9 mouse cellular contexts compared by ENCODE assay signal in the genomic region with DNA sequence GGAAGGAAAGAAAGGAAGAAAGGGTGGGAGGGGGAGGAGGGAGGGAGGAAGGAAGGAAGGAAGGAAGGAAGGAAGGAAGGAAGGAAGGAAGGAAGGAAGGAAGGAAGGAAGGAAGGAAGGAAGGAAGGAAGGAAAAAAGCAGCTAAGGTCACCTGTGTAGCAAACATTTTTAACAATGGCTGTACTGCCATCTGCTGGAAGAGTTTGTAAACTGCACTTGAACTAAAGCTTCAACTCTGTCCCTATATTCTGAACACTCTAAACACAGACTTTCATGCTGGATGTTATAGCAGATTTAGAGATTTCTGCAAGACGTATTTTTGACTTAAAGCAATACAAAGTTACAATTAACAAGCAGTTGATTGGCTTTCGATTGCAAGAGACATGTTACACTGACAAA.
DNase-seq lines count a peak whose midpoint lies in the region; ATAC-seq and TF ChIP-seq lines count a peak whose summit lies in the region.
"Had no signal": no experiment of that assay in that cellular context is flagged by ENCODE, and none has a peak within 500 bp of the region (broad histone marks: within the 10 kb centered on the region; RNA-seq: fewer than 3 reads in every experiment).

No protein-coding gene starts in this region.

- no peak overlapping the region for H3K9ac ChIP-seq in midbrain, embryonic 16.5 days (ENCODE audit: low read depth, low read length)
- H3K9ac ChIP-seq: embryonic facial prominence, embryonic 15.5 days had no signal

- no peaks in the 10 kb centered on the region for H3K9me3 ChIP-seq in midbrain, embryonic 16.5 days (replicated peaks; ENCODE audit: control insufficient read depth, low read length, poor library complexity, severe bottlenecking)
- H3K9me3 ChIP-seq: embryonic facial prominence, embryonic 15.5 days had no signal

- H3K4me2 ChIP-seq in midbrain, embryonic 16.5 days (ENCODE audit: low read length) = no peak overlapping the region
- H3K4me2 ChIP-seq: embryonic facial prominence, embryonic 15.5 days had no signal

- no peaks in the 10 kb centered on the region for H3K79me2 ChIP-seq in C2C12 (ENCODE audit: control insufficient read depth, insufficient read depth)

- TF ChIP-seq CTCF in C2C12 (IDR thresholded peaks at IDR 0.05; ENCODE audit: control insufficient read depth, insufficient read depth, insufficient read length) = peak; percentile 5

- no peaks in the 10 kb centered on the region for H3K36me3 ChIP-seq in C2C12 (ENCODE audit: control insufficient read depth, insufficient read depth)
- H3K36me3 ChIP-seq in midbrain, embryonic 16.5 days (ENCODE audit: control insufficient read depth, insufficient read depth, low read length) = no peaks in the 10 kb centered on the region
- H3K36me3 ChIP-seq: embryonic facial prominence, embryonic 15.5 days had no signal

- DNase-seq in heart, postnatal 10 days = peak; percentile 41 to 73
- DNase-seq in heart, postnatal 25 days (ENCODE audit: low spot score) = no peak
- DNase-seq in ZHBTc4 (ENCODE audit: low read depth, low spot score) = peak; percentile 51
- DNase-seq in large intestine, adult 2 months (ENCODE audit: low read depth, low spot score) = peak; percentile 14
- no peak for DNase-seq in spleen, adult 12 weeks (ENCODE audit: low spot score)

- H3K79me3 ChIP-seq in C2C12 (ENCODE audit: low read depth) = no peaks in the 10 kb centered on the region

- H3K27ac ChIP-seq in midbrain, embryonic 16.5 days (ENCODE audit: low read length) = no peak overlapping the region
- H3K27ac ChIP-seq: embryonic facial prominence, embryonic 15.5 days had no signal

- 0 out of 2 replicates have a peak, but pooled peaks have one; percentile 59 for ATAC-seq in erythroid progenitor cell, adult 5-6 weeks (replicated peaks; ENCODE audit: low FRiP score, poor library complexity, severe bottlenecking)
- peak; percentile 89 for ATAC-seq in midbrain, embryonic 16.5 days

- no peak overlapping the region for H3ac ChIP-seq in C2C12 (ENCODE audit: control insufficient read depth, insufficient read length, low read depth)

- 9% methylated on average over 2 of the region's 2 CpGs for WGBS in large intestine, adult 2 months
- WGBS in midbrain, embryonic 16.5 days = 13% methylated on average over 2 of the region's 2 CpGs

- intact Hi-C loops in heart, postnatal 10 days (cut with DNase I) = loop anchor here (2.0 to 10.0 kb wide), 5 partner anchors 127 to 1122 kb away; no protein-coding TSS in a partner anchor
- intact Hi-C loops in heart, postnatal 25 days (cut with DNase I) = loop anchor here (2.0 to 10.0 kb wide), 4 partner anchors 127 to 1122 kb away; no protein-coding TSS in a partner anchor

- H3K4me3 ChIP-seq in C2C12 (ENCODE audit: insufficient read depth, poor library complexity, severe bottlenecking) = no peak overlapping the region
- H3K4me3 ChIP-seq in midbrain, embryonic 16.5 days (ENCODE audit: low read depth, low read length) = no peak overlapping the region
- H3K4me3 ChIP-seq: embryonic facial prominence, embryonic 15.5 days had no signal

- H3K27me3 ChIP-seq in C2C12 (ENCODE audit: control insufficient read depth, insufficient read depth, insufficient read length) = no peaks in the 10 kb centered on the region
- H3K27me3 ChIP-seq in midbrain, embryonic 16.5 days (ENCODE audit: control insufficient read depth, insufficient read depth, low read depth, low read length) = no peaks in the 10 kb centered on the region
- H3K27me3 ChIP-seq: embryonic facial prominence, embryonic 15.5 days had no signal

- H3K4me1 ChIP-seq in midbrain, embryonic 16.5 days (ENCODE audit: control insufficient read depth, insufficient read depth, low read length) = no peaks in the 10 kb centered on the region
- H3K4me1 ChIP-seq: embryonic facial prominence, embryonic 15.5 days had no signal

TF ChIP-seq in C2C12, 6 proteins besides CTCF, POLR2A, EP300 and RAD21:
- TF ChIP-seq MYOG (IDR thresholded peaks at IDR 0.05; ENCODE audit: control insufficient read depth, extremely low read depth, insufficient read length) = no peak
- no peak for TF ChIP-seq MAX (IDR thresholded peaks at IDR 0.05)
- TF ChIP-seq USF1 (IDR thresholded peaks at IDR 0.05; ENCODE audit: low read depth) = no peak
- no peak for TF ChIP-seq MYOD1 (IDR thresholded peaks at IDR 0.05; ENCODE audit: control insufficient read depth, insufficient read length, low read depth)
- TF ChIP-seq CEBPB (IDR thresholded peaks at IDR 0.05; ENCODE audit: low read depth) = no peak
- TF ChIP-seq FOSL1 (IDR thresholded peaks at IDR 0.05; ENCODE audit: insufficient read depth, low read length, poor library complexity, severe bottlenecking) = no peak

Comparison
In these comparisons a context has a peak if more than half of its experiments do, and no peak if none do; other contexts are left out.
1. DNase-seq: peak in heart, postnatal 10 days (2 of 2), ZHBTc4 (single experiment) and large intestine, adult 2 months (single experiment); none in heart, postnatal 25 days (single experiment) and spleen, adult 12 weeks (single experiment).